Comparison of ENCODE assay signal across 14 mouse cellular contexts in the genomic region with DNA sequence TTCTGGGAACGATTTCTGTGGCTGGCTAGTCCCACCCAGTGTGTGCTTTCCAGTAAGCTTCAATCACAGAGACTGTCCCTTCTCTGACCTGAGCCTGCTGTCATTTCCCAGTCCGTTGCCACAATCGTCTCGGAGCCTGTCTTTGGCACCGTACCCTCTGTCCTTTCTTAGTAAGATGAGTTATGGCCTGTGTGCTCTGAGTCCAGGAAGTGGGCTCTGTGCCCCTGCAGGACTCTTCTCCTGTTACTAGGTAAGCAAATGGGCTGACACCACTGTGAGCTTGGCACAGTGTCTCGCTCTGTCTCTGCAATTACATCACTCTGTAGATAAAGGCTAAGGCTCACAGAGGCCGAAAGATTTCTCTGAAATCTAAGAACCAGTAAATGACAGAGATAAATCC.
DNase-seq lines count a peak whose midpoint lies in the region; ATAC-seq lines count a peak whose summit lies in the region.
"Had no signal": no experiment of that assay in that cellular context is flagged by ENCODE, and none has a peak within 500 bp of the region (broad histone marks: within the 10 kb centered on the region; RNA-seq: fewer than 3 reads in every experiment).

No protein-coding gene starts in this region.

- WGBS in lung, embryonic 16.5 days = 35% methylated on average over 7 of the region's 7 CpGs

- no peak overlapping the region for H3K27ac ChIP-seq in lung, embryonic 16.5 days (ENCODE audit: low read length)
- H3K27ac ChIP-seq: embryonic facial prominence, embryonic 15.5 days; neural tube, embryonic 12.5 days had no signal

- no peaks in the 10 kb centered on the region for H3K27me3 ChIP-seq in lung, embryonic 16.5 days (ENCODE audit: control insufficient read depth, insufficient read depth, low read depth, low read length)
- H3K27me3 ChIP-seq: embryonic facial prominence, embryonic 15.5 days; neural tube, embryonic 12.5 days had no signal

- peak; percentile 18 for DNase-seq in adrenal gland, adult 8-10 months
- peak; percentile 22 for DNase-seq in adrenal gland, postnatal 25 days
- DNase-seq in heart, postnatal 10 days = peak; percentile 39 to 48
- no peak for DNase-seq in left cerebral cortex, adult 9 months (ENCODE audit: low spot score in 2 of 2)
- DNase-seq in frontal cortex, adult 2 months (ENCODE audit: extremely low spot score in 1 of 2, low spot score in 1 of 2) = no peak
- DNase-seq: cerebellum, adult 2 months; layer of hippocampus, postnatal 36 days; liver; thymus, adult 2 months had no signal

- intact Hi-C loops in heart, postnatal 10 days (cut with DNase I) = no loop called here

- H3K9me3 ChIP-seq in lung, embryonic 16.5 days (ENCODE audit: control insufficient read depth, low read length) = no peaks in the 10 kb centered on the region
- H3K9me3 ChIP-seq: embryonic facial prominence, embryonic 15.5 days; neural tube, embryonic 12.5 days had no signal

- no peak overlapping the region for H3K4me2 ChIP-seq in lung, embryonic 16.5 days (ENCODE audit: low read depth, low read length)
- H3K4me2 ChIP-seq: embryonic facial prominence, embryonic 15.5 days; neural tube, embryonic 12.5 days had no signal

- H3K4me3 ChIP-seq in lung, embryonic 16.5 days (ENCODE audit: low read length) = no peak overlapping the region
- H3K4me3 ChIP-seq: embryonic facial prominence, embryonic 15.5 days; neural tube, embryonic 12.5 days had no signal

- peak; percentile 34; the same call in 1 of the 2 replicates for ATAC-seq in lung, embryonic 16.5 days (ENCODE audit: low read depth)
- ATAC-seq in granulocyte monocyte progenitor cell, adult 5-6 weeks (replicated peaks; ENCODE audit: poor library complexity, severe bottlenecking) = no peak
- ATAC-seq: hindbrain, embryonic 16.5 days had no signal

- no peaks in the 10 kb centered on the region for H3K36me3 ChIP-seq in lung, embryonic 16.5 days (ENCODE audit: control insufficient read depth, insufficient read depth, low read length)
- H3K36me3 ChIP-seq: embryonic facial prominence, embryonic 15.5 days; neural tube, embryonic 12.5 days had no signal

- H3K4me1 ChIP-seq in lung, embryonic 16.5 days (replicated peaks; ENCODE audit: control insufficient read depth, insufficient read depth, low read length) = peaks cover 4% of the 10 kb centered on the region; the same call in 1 of the 2 replicates
- H3K4me1 ChIP-seq: embryonic facial prominence, embryonic 15.5 days; neural tube, embryonic 12.5 days had no signal

- H3K9ac ChIP-seq in lung, embryonic 16.5 days (ENCODE audit: low read length) = no peak overlapping the region
- H3K9ac ChIP-seq: embryonic facial prominence, embryonic 15.5 days; neural tube, embryonic 12.5 days had no signal

Comparison
In these comparisons a context has a peak if more than half of its experiments do, and no peak if none do; other contexts are left out.
1. DNase-seq: peak in adrenal gland, adult 8-10 months (single experiment), adrenal gland, postnatal 25 days (single experiment) and heart, postnatal 10 days (2 of 2); none in left cerebral cortex, adult 9 months (0 of 2) and frontal cortex, adult 2 months (0 of 2).